Mouse (Mus musculus): ENCODE data around the gene Rnf144a. TPM values are rescaled to one million over a fixed set of nuclear protein-coding genes. Genes with fewer than 3 reads are reported as not detected.
A peak's percentile ranks its signal among the peaks of the same experiment; 100 is the strongest.

Gene Rnf144a
- polyA plus RNA-seq, 1 experiment from 2014 or later = 17.8 TPM

GRCm38 (mm10) chr12:26385735-26386134 is 29.3 kb downstream of the Rnf144a start:
- WGBS = 78% methylated on average over 6 of the region's 6 CpGs
- DNase-seq (ENCODE audit: low spot score) = no peak
- Histone ChIP-seq H3K27ac (no peak overlapping the region), H3K4me3 (no peak overlapping the region), H3K9me3 (no peaks in the 10 kb centered on the region), H3K4me1 (peaks cover 4% of the 10 kb centered on the region; the same call in 1 of the 2 replicates), H3K36me3 (peaks cover 26% of the 10 kb centered on the region), H3K27me3 (ENCODE audit: insufficient read depth, poor library complexity, severe bottlenecking) (no peaks in the 10 kb centered on the region)

GRCm38 (mm10) chr12:26381730-26382129 is 33.3 kb downstream of the Rnf144a start:
- no peak overlapping the region for H3K4me3 ChIP-seq
- H3K27ac ChIP-seq = no peak overlapping the region
- 90% methylated on average over 8 of the region's 8 CpGs for WGBS
- no peaks in the 10 kb centered on the region for H3K9me3 ChIP-seq
- no peaks in the 10 kb centered on the region for H3K27me3 ChIP-seq (ENCODE audit: insufficient read depth, poor library complexity, severe bottlenecking)
- H3K4me1 ChIP-seq = peaks cover 10% of the 10 kb centered on the region
- peaks cover 27% of the 10 kb centered on the region for H3K36me3 ChIP-seq
- DNase-seq (ENCODE audit: low spot score) = no peak

GRCm38 (mm10) chr12:26379797-26380196 is 35.3 kb downstream of the Rnf144a start:
- H3K36me3 ChIP-seq = peaks cover 21% of the 10 kb centered on the region
- no peaks in the 10 kb centered on the region for H3K9me3 ChIP-seq
- no peak overlapping the region for H3K27ac ChIP-seq
- no peaks in the 10 kb centered on the region for H3K27me3 ChIP-seq (ENCODE audit: insufficient read depth, poor library complexity, severe bottlenecking)
- no peak for DNase-seq (ENCODE audit: low spot score)
- H3K4me1 ChIP-seq = peaks cover 9% of the 10 kb centered on the region
- no peak overlapping the region for H3K4me3 ChIP-seq
- 55% methylated on average over 7 of the region's 7 CpGs for WGBS

- peaks cover 11% of the 10 kb centered on the region for H3K36me3 ChIP-seq
Measured at GRCm38 (mm10) chr12:26377691-26378090, 37.4 kb downstream of the Rnf144a start.

GRCm38 (mm10) chr12:26376541-26377323 is 38.3 kb downstream of the Rnf144a start:
- H3K27me3 ChIP-seq (ENCODE audit: insufficient read depth, poor library complexity, severe bottlenecking) = no peaks in the 10 kb centered on the region
- no peak overlapping the region for H3K4me3 ChIP-seq
- H3K36me3 ChIP-seq = peaks cover 8% of the 10 kb centered on the region
- H3K9me3 ChIP-seq = no peaks in the 10 kb centered on the region
- peaks cover 9% of the 10 kb centered on the region for H3K4me1 ChIP-seq
- H3K27ac ChIP-seq = no peak overlapping the region
- DNase-seq (ENCODE audit: low spot score) = no peak
- WGBS = 91% methylated on average over 8 of the region's 8 CpGs

More at GRCm38 (mm10) chr12:26377691-26378090, 37.4 kb downstream of the Rnf144a start:
- H3K9me3 ChIP-seq = no peaks in the 10 kb centered on the region
- H3K4me1 ChIP-seq = peaks cover 9% of the 10 kb centered on the region
- 75% methylated on average over 7 of the region's 7 CpGs for WGBS
- no peak overlapping the region for H3K4me3 ChIP-seq
- H3K27ac ChIP-seq = peak overlapping the region; percentile 10; the same call in 1 of the 2 replicates
- no peaks in the 10 kb centered on the region for H3K27me3 ChIP-seq (ENCODE audit: insufficient read depth, poor library complexity, severe bottlenecking)
- no peak for DNase-seq (ENCODE audit: low spot score)

- H3K9me3 ChIP-seq = no peaks in the 10 kb centered on the region
- H3K27me3 ChIP-seq (ENCODE audit: insufficient read depth, poor library complexity, severe bottlenecking) = no peaks in the 10 kb centered on the region
- WGBS = 83% methylated on average over 7 of the region's 7 CpGs
- H3K36me3 ChIP-seq = peaks cover 3% of the 10 kb centered on the region; the same call in 1 of the 2 replicates
- no peak overlapping the region for H3K27ac ChIP-seq
- H3K4me3 ChIP-seq = no peak overlapping the region
- H3K4me1 ChIP-seq = 0 out of 2 replicates have a peak, but pooled peaks cover 3% of the 10 kb centered on the region
- DNase-seq (ENCODE audit: low spot score) = no peak
Measured at GRCm38 (mm10) chr12:26373721-26374120, 41.3 kb downstream of the Rnf144a start.

GRCm38 (mm10) chr12:26370004-26370403 is 45.0 kb downstream of the Rnf144a start:
- no peak for DNase-seq (ENCODE audit: low spot score)
- 81% methylated on average over 8 of the region's 8 CpGs for WGBS
- Histone ChIP-seq H3K27ac (no peak overlapping the region), H3K4me1 (peaks cover 3% of the 10 kb centered on the region; the same call in 1 of the 2 replicates), H3K9me3 (no peaks in the 10 kb centered on the region), H3K36me3 (no peaks in the 10 kb centered on the region), H3K4me3 (no peak overlapping the region), H3K27me3 (ENCODE audit: insufficient read depth, poor library complexity, severe bottlenecking) (no peaks in the 10 kb centered on the region)

GRCm38 (mm10) chr12:26367361-26367760 is 47.7 kb downstream of the Rnf144a start:
- H3K36me3 ChIP-seq = peaks cover 5% of the 10 kb centered on the region
- H3K27ac ChIP-seq = no peak overlapping the region

GRCm38 (mm10) chr12:26366372-26366771 is 48.7 kb downstream of the Rnf144a start:
- Histone ChIP-seq H3K27me3 (ENCODE audit: insufficient read depth, poor library complexity, severe bottlenecking) (no peaks in the 10 kb centered on the region), H3K9me3 (no peaks in the 10 kb centered on the region), H3K4me1 (peaks cover 3% of the 10 kb centered on the region; the same call in 1 of the 2 replicates), H3K4me3 (no peak overlapping the region), H3K36me3 (peaks cover 5% of the 10 kb centered on the region), H3K27ac (no peak overlapping the region)
- 81% methylated on average over 4 of the region's 4 CpGs for WGBS
- no peak for DNase-seq (ENCODE audit: low spot score)

More at GRCm38 (mm10) chr12:26367361-26367760, 47.7 kb downstream of the Rnf144a start:
- Histone ChIP-seq H3K27me3 (ENCODE audit: insufficient read depth, poor library complexity, severe bottlenecking) (no peaks in the 10 kb centered on the region), H3K4me1 (peaks cover 3% of the 10 kb centered on the region; the same call in 1 of the 2 replicates), H3K4me3 (no peak overlapping the region), H3K9me3 (no peaks in the 10 kb centered on the region)
- no peak for DNase-seq (ENCODE audit: low spot score)
- 83% methylated on average over 2 of the region's 2 CpGs for WGBS

- Histone ChIP-seq H3K4me1 (peaks cover 3% of the 10 kb centered on the region; the same call in 1 of the 2 replicates), H3K9me3 (no peaks in the 10 kb centered on the region), H3K27me3 (ENCODE audit: insufficient read depth, poor library complexity, severe bottlenecking) (no peaks in the 10 kb centered on the region), H3K36me3 (peaks cover 5% of the 10 kb centered on the region), H3K4me3 (no peak overlapping the region), H3K27ac (no peak overlapping the region)
- DNase-seq (ENCODE audit: low spot score) = no peak
- 85% methylated on average over 3 of the region's 3 CpGs for WGBS
Measured at GRCm38 (mm10) chr12:26365531-26366315, 49.3 kb downstream of the Rnf144a start.

GRCm38 (mm10) chr12:26364822-26365221 is 50.2 kb downstream of the Rnf144a start:
- no peak for DNase-seq (ENCODE audit: low spot score)
- H3K27me3 ChIP-seq (ENCODE audit: insufficient read depth, poor library complexity, severe bottlenecking) = no peaks in the 10 kb centered on the region
- WGBS = 85% methylated on average over 5 of the region's 5 CpGs
- H3K27ac ChIP-seq = no peak overlapping the region
- peaks cover 5% of the 10 kb centered on the region for H3K36me3 ChIP-seq
- H3K4me3 ChIP-seq = no peak overlapping the region
- H3K4me1 ChIP-seq = peaks cover 3% of the 10 kb centered on the region; the same call in 1 of the 2 replicates
- no peaks in the 10 kb centered on the region for H3K9me3 ChIP-seq

- Histone ChIP-seq H3K36me3 (peaks cover 5% of the 10 kb centered on the region), H3K27ac (no peak overlapping the region), H3K4me3 (no peak overlapping the region), H3K27me3 (ENCODE audit: insufficient read depth, poor library complexity, severe bottlenecking) (no peaks in the 10 kb centered on the region), H3K9me3 (no peaks in the 10 kb centered on the region), H3K4me1 (peaks cover 2% of the 10 kb centered on the region; the same call in 1 of the 2 replicates)
- DNase-seq (ENCODE audit: low spot score) = no peak
- 84% methylated on average over 10 of the region's 10 CpGs for WGBS
Measured at GRCm38 (mm10) chr12:26360946-26361523, 54.0 kb downstream of the Rnf144a start.
